Mouse (Mus musculus): ENCODE data around the gene Crim1. TPM values are rescaled to one million over a fixed set of nuclear protein-coding genes. Genes with fewer than 3 reads are reported as not detected.

Gene Crim1
- polyA plus RNA-seq, 1 experiment from 2014 or later: 3.5 TPM

DNA sequence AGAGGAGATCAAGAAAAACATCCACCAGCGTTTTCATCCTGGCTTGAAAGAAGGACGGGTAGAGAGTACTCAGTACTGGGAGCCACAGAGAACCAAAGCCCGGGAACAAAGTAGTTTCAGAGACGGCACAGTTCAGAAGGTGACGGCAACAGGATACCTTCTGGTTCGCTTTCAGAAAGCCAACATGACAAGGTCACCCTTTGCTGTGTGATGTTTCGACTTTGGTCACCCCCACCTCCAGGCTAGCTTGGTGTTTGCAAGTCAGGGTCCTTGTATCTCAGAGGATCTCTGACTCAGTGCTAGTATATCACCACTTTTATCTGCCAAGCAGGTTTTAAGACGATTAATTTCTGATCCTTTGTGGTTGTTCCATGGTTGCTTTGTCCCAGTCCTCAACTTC, 225.0 kb downstream of the Crim1 start:
- Histone ChIP-seq H3K9ac (ENCODE audit: low read length) (no peak overlapping the region), H3K9me3 (ENCODE audit: control insufficient read depth, low read length) (no peaks in the 10 kb centered on the region), H3K4me2 (ENCODE audit: low read depth, severe bottlenecking) (no peak overlapping the region), H3K27ac (replicated peaks; ENCODE audit: low read depth, low read length) (no peak overlapping the region), H3K36me3 (ENCODE audit: control insufficient read depth, insufficient read depth, low read length) (no peaks in the 10 kb centered on the region), H3K27me3 (ENCODE audit: control insufficient read depth, insufficient read depth, low read length) (no peaks in the 10 kb centered on the region), H3K4me3 (ENCODE audit: low read depth, low read length) (no peak overlapping the region), H3K4me1 (ENCODE audit: control insufficient read depth, insufficient read depth, low read length) (no peaks in the 10 kb centered on the region)
- 90% methylated on average over 8 of the region's 8 CpGs for WGBS
- ATAC-seq (ENCODE audit: insufficient number of reproducible peaks, low FRiP score, low TSS enrichment, low read depth): no peak
- no peak for DNase-seq (ENCODE audit: low spot score)

Small RNA genes lying within 50 kb of the gene (microRNA-seq; reads per million reads assigned to microRNA genes)
- not detected for gene Gm25069

Other genes with a start within 250 kb of the Crim1 start
- gene Fez2, start 217.9 kb downstream of the Crim1 start, polyA plus RNA-seq (2014; fragmentation: Nextera tagmentation; extraction: Ambion mirVana): 36.9 and 44.3 TPM in 2 replicates